Mouse (Mus musculus) limb, embryonic 10.5 days (tissue): ENCODE results near the gene Cop1. TPM values are rescaled to one million over a fixed set of nuclear protein-coding genes. Genes with fewer than 3 reads are reported as not detected.

Experiments used
- DNase-seq: peaks from one replicate; pipeline ENCODE4 v3.0.0-alpha.2; 2017; ENCODE audit warnings: low spot score
- H3K27ac ChIP-seq: fragments of 300-500 bp; sonication (generic); 2 replicates; pipeline ENCODE4 v1.5.1; 2016; ENCODE audit warnings: mild to moderate bottlenecking
- H3K27me3 ChIP-seq: fragments of 300-500 bp; sonication (generic); 2 replicates; pipeline ENCODE4 v1.6.1; 2016; ENCODE audit warnings: low read depth, mild to moderate bottlenecking; ENCODE audit not compliant: poor library complexity, severe bottlenecking
- H3K36me3 ChIP-seq: fragments of 300-500 bp; sonication (generic); 2 replicates; pipeline ENCODE4 v1.6.1; 2016; ENCODE audit warnings: mild to moderate bottlenecking, moderate library complexity
- H3K4me1 ChIP-seq: fragments of 300-500 bp; sonication (generic); 2 replicates; pipeline ENCODE4 v1.6.1; 2016
- H3K4me3 ChIP-seq: fragments of 300-500 bp; sonication (generic); 2 replicates; pipeline ENCODE4 v1.5.1; 2016; ENCODE audit warnings: mild to moderate bottlenecking, moderate library complexity
- H3K9me3 ChIP-seq: fragments of 300-500 bp; sonication (generic); replicated peaks from 2 replicates; pipeline ENCODE4 v1.6.1; 2016; ENCODE audit warnings: mild to moderate bottlenecking
- WGBS: fragments of 180-500 bp; shearing (Covaris S2); methylation state at CpG from one replicate; pipeline ENCODE4 v1.1.7; 2016; 5-methylcytosine and 5-hydroxymethylcytosine counted together
- polyA plus RNA-seq: library from polyadenylated mRNA; unstranded; fragments of >200 nt; fragmentation: Nextera tagmentation; extraction: Ambion mirVana; gene quantifications from 2 replicates; pipeline ENCODE4 v1.2.1, GENCODE M21; 2016

The Cop1 gene
- polyA plus RNA-seq, 1 experiment from 2014 or later = 69.8 TPM

- Histone ChIP-seq H3K27me3 (no peaks in the 10 kb centered on the region), H3K27ac (no peak overlapping the region), H3K4me1 (no peaks in the 10 kb centered on the region), H3K9me3 (no peaks in the 10 kb centered on the region), H3K36me3 (peaks cover 50% of the 10 kb centered on the region), H3K4me3 (no peak overlapping the region)
- no peak for DNase-seq
- WGBS = 81% methylated on average over 1 of the region's 1 CpGs
Measured at GRCm38 (mm10) chr1:159322586-159322985, 90.5 kb downstream of the Cop1 start.

GRCm38 (mm10) chr1:159331008-159331407 lies 98.9 kb downstream of the Cop1 start:
- DNase-seq = no peak
- Histone ChIP-seq H3K4me3 (no peak overlapping the region), H3K9me3 (no peaks in the 10 kb centered on the region), H3K4me1 (no peaks in the 10 kb centered on the region), H3K27ac (no peak overlapping the region), H3K27me3 (no peaks in the 10 kb centered on the region), H3K36me3 (peaks cover 77% of the 10 kb centered on the region)
- WGBS = 91% methylated on average over 4 of the region's 4 CpGs

- H3K4me3 ChIP-seq = no peak overlapping the region
- H3K27ac ChIP-seq = no peak overlapping the region
- no peaks in the 10 kb centered on the region for H3K9me3 ChIP-seq
- WGBS = 91% methylated on average over 4 of the region's 4 CpGs
- no peak for DNase-seq
- no peaks in the 10 kb centered on the region for H3K4me1 ChIP-seq
- H3K27me3 ChIP-seq = no peaks in the 10 kb centered on the region
- H3K36me3 ChIP-seq = peaks cover 78% of the 10 kb centered on the region
Measured at GRCm38 (mm10) chr1:159334157-159334556, 102.0 kb downstream of the Cop1 start.

GRCm38 (mm10) chr1:159342355-159342754 lies 110.2 kb downstream of the Cop1 start:
- WGBS = 54% methylated on average over 2 of the region's 2 CpGs
- no peaks in the 10 kb centered on the region for H3K9me3 ChIP-seq

GRCm38 (mm10) chr1:159355027-159355570 lies 123.0 kb downstream of the Cop1 start:
- no peak overlapping the region for H3K27ac ChIP-seq
- peaks cover 41% of the 10 kb centered on the region for H3K36me3 ChIP-seq
- no peak for DNase-seq
- WGBS = 95% methylated on average over 1 of the region's 1 CpGs
- H3K4me1 ChIP-seq = no peaks in the 10 kb centered on the region
- no peak overlapping the region for H3K4me3 ChIP-seq
- no peaks in the 10 kb centered on the region for H3K9me3 ChIP-seq
- no peaks in the 10 kb centered on the region for H3K27me3 ChIP-seq

More at GRCm38 (mm10) chr1:159342355-159342754, 110.2 kb downstream of the Cop1 start:
- Histone ChIP-seq H3K4me1 (no peaks in the 10 kb centered on the region), H3K4me3 (no peak overlapping the region), H3K27ac (no peak overlapping the region), H3K27me3 (no peaks in the 10 kb centered on the region), H3K36me3 (peaks cover 58% of the 10 kb centered on the region)
- DNase-seq = no peak

GRCm38 (mm10) chr1:159358713-159359112 lies 126.6 kb downstream of the Cop1 start:
- Histone ChIP-seq H3K9me3 (no peaks in the 10 kb centered on the region), H3K4me1 (no peaks in the 10 kb centered on the region), H3K27me3 (no peaks in the 10 kb centered on the region), H3K4me3 (no peak overlapping the region), H3K27ac (no peak overlapping the region), H3K36me3 (peaks cover 14% of the 10 kb centered on the region)
- no peak for DNase-seq
- 78% methylated on average over 5 of the region's 5 CpGs for WGBS

- H3K9me3 ChIP-seq = no peaks in the 10 kb centered on the region
- 85% methylated on average over 4 of the region's 4 CpGs for WGBS
- no peak for DNase-seq
- no peaks in the 10 kb centered on the region for H3K27me3 ChIP-seq
- H3K4me1 ChIP-seq = 0 out of 2 replicates have a peak, but pooled peaks cover 5% of the 10 kb centered on the region
- H3K4me3 ChIP-seq = no peak overlapping the region
- H3K36me3 ChIP-seq = no peaks in the 10 kb centered on the region
- H3K27ac ChIP-seq = no peak overlapping the region
Measured at GRCm38 (mm10) chr1:159371881-159372390, 139.8 kb downstream of the Cop1 start.

GRCm38 (mm10) chr1:159382218-159382617 lies 150.1 kb downstream of the Cop1 start:
- H3K27me3 ChIP-seq = no peaks in the 10 kb centered on the region
- no peak overlapping the region for H3K27ac ChIP-seq
- H3K9me3 ChIP-seq = no peaks in the 10 kb centered on the region
- no peaks in the 10 kb centered on the region for H3K36me3 ChIP-seq
- H3K4me3 ChIP-seq = no peak overlapping the region
- WGBS = 85% methylated on average over 1 of the region's 1 CpGs
- H3K4me1 ChIP-seq = no peaks in the 10 kb centered on the region
- DNase-seq = no peak

GRCm38 (mm10) chr1:159382916-159383315 lies 150.8 kb downstream of the Cop1 start:
- Histone ChIP-seq H3K36me3 (no peaks in the 10 kb centered on the region), H3K27ac (no peak overlapping the region), H3K4me1 (no peaks in the 10 kb centered on the region), H3K27me3 (no peaks in the 10 kb centered on the region), H3K9me3 (no peaks in the 10 kb centered on the region), H3K4me3 (no peak overlapping the region)
- 87% methylated on average over 2 of the region's 2 CpGs for WGBS
- no peak for DNase-seq

GRCm38 (mm10) chr1:159386458-159386857 lies 154.3 kb downstream of the Cop1 start:
- H3K27me3 ChIP-seq = no peaks in the 10 kb centered on the region
- 73% methylated on average over 5 of the region's 5 CpGs for WGBS
- H3K9me3 ChIP-seq = no peaks in the 10 kb centered on the region
- H3K36me3 ChIP-seq = no peaks in the 10 kb centered on the region
- DNase-seq = no peak
- no peak overlapping the region for H3K4me3 ChIP-seq
- H3K27ac ChIP-seq = no peak overlapping the region
- H3K4me1 ChIP-seq = no peaks in the 10 kb centered on the region

GRCm38 (mm10) chr1:159388565-159389024 lies 156.5 kb downstream of the Cop1 start:
- no peak overlapping the region for H3K27ac ChIP-seq
- H3K36me3 ChIP-seq = no peaks in the 10 kb centered on the region
- no peak for DNase-seq
- no peak overlapping the region for H3K4me3 ChIP-seq
- no peaks in the 10 kb centered on the region for H3K27me3 ChIP-seq
- H3K9me3 ChIP-seq = no peaks in the 10 kb centered on the region
- WGBS = 82% methylated on average over 13 of the region's 13 CpGs
- H3K4me1 ChIP-seq = peaks cover 14% of the 10 kb centered on the region

GRCm38 (mm10) chr1:159390049-159390448 lies 157.9 kb downstream of the Cop1 start:
- DNase-seq = peak; percentile 81
- Histone ChIP-seq H3K36me3 (no peaks in the 10 kb centered on the region), H3K4me3 (no peak overlapping the region), H3K4me1 (peaks cover 14% of the 10 kb centered on the region), H3K27me3 (no peaks in the 10 kb centered on the region), H3K27ac (no peak overlapping the region), H3K9me3 (no peaks in the 10 kb centered on the region)
- 23% methylated on average over 14 of the region's 14 CpGs for WGBS

GRCm38 (mm10) chr1:159392667-159393066 lies 160.5 kb downstream of the Cop1 start:
- H3K4me3 ChIP-seq = no peak overlapping the region
- peaks cover 17% of the 10 kb centered on the region for H3K4me1 ChIP-seq
- peak; percentile 35 for DNase-seq
- no peaks in the 10 kb centered on the region for H3K9me3 ChIP-seq
- 66% methylated on average over 8 of the region's 8 CpGs for WGBS
- H3K27me3 ChIP-seq = no peaks in the 10 kb centered on the region
- peak overlapping the region; percentile 64 for H3K27ac ChIP-seq
- H3K36me3 ChIP-seq = no peaks in the 10 kb centered on the region
